Mouse (Mus musculus): Measurements from ENCODE around the gene Dand5. TPM values are rescaled to one million over a fixed set of nuclear protein-coding genes. Genes with fewer than 3 reads are reported as not detected.

Dand5 gene
- polyA plus RNA-seq, 1 experiment = 2.3 TPM

DNA sequence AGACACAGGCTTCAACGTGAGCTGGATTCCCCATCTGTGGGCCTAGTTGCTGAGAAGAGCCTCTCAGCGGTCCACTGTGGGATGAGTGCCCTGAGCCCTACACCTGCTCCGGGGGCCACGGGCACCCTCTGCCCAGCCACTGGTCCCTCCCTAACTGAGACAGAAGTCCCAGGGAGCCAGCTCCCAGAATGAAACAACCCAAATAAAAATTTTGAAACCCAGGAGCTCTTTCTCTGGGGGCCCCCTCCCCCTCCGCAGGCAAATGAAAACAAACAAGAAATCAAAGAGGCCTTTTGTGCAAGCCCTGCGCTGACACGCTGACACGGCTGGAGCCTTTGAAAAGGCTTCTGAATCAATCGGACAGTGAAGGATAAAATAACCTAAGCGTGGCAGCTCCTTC lies 57.0 kb downstream of the Dand5 start:
- H3K27ac ChIP-seq (ENCODE audit: insufficient read depth, low read length) = no peak overlapping the region
- peaks cover 12% of the 10 kb centered on the region; the same call in 1 of the 2 replicates for H3K4me1 ChIP-seq (ENCODE audit: control insufficient read depth, insufficient read depth, low read length)
- TF ChIP-seq POLR2A (IDR thresholded peaks at IDR 0.05; ENCODE audit: low read depth, low read length) = no peak
- no peak for TF ChIP-seq CTCF (IDR thresholded peaks at IDR 0.05; ENCODE audit: borderline replicate concordance, insufficient read depth, low read length)
- no peak overlapping the region for H3K4me3 ChIP-seq (ENCODE audit: insufficient read depth, low read length)

Other genes with a start within 250 kb of the Dand5 start
- gene Ier2, start 160.0 kb downstream of the Dand5 start, polyA plus RNA-seq (2011; ENCODE audit: insufficient read length, low read depth, missing spikeins) = 38.2 and 38.6 TPM in 2 replicates
- gene Trmt1, start 136.5 kb downstream of the Dand5 start, polyA plus RNA-seq (2011; ENCODE audit: insufficient read length, low read depth, missing spikeins) = 80.2 and 86.7 TPM in 2 replicates
- gene Nacc1, start 135.0 kb downstream of the Dand5 start, polyA plus RNA-seq (2011; ENCODE audit: insufficient read length, low read depth, missing spikeins) = 47.2 and 54.9 TPM in 2 replicates
- not detected in 2 replicates for gene Lyl1, start 121.4 kb downstream of the Dand5 start, polyA plus RNA-seq (2011; ENCODE audit: insufficient read length, low read depth, missing spikeins)
- gene G430095P16Rik, start 99.8 kb downstream of the Dand5 start, polyA plus RNA-seq (2011; ENCODE audit: insufficient read length, low read depth, missing spikeins) = 0.74 TPM in 1 of 2 replicates, not detected in the other
- gene Nfix, start 22.5 kb downstream of the Dand5 start, polyA plus RNA-seq (2011; ENCODE audit: insufficient read length, low read depth, missing spikeins) = 173 and 236 TPM in 2 replicates
- gene Gadd45gip1, start 8.7 kb upstream of the Dand5 start, polyA plus RNA-seq (2011; ENCODE audit: insufficient read length, low read depth, missing spikeins) = 11.7 and 12.6 TPM in 2 replicates
- gene Rad23a, start 17.8 kb upstream of the Dand5 start, polyA plus RNA-seq (2011; ENCODE audit: insufficient read length, low read depth, missing spikeins) = 57.6 and 61.7 TPM in 2 replicates
- gene Calr, start 24.1 kb upstream of the Dand5 start, polyA plus RNA-seq (2011; ENCODE audit: insufficient read length, low read depth, missing spikeins) = 1,122 and 1,201 TPM in 2 replicates
- 41.0 and 43.5 TPM in 2 replicates for gene Farsa, start 34.2 kb upstream of the Dand5 start, polyA plus RNA-seq (2011; ENCODE audit: insufficient read length, low read depth, missing spikeins)
- 8.7 and 18.9 TPM in 2 replicates for gene Syce2, start 49.3 kb upstream of the Dand5 start, polyA plus RNA-seq (2011; ENCODE audit: insufficient read length, low read depth, missing spikeins)
- gene Gcdh, start 71.1 kb upstream of the Dand5 start, polyA plus RNA-seq (2011; ENCODE audit: insufficient read length, low read depth, missing spikeins) = 18.6 and 23.5 TPM in 2 replicates
- gene Klf1, start 79.1 kb upstream of the Dand5 start, polyA plus RNA-seq (2011; ENCODE audit: insufficient read length, low read depth, missing spikeins) = not detected in 2 replicates
- gene Dnase2a, start 85.7 kb upstream of the Dand5 start, polyA plus RNA-seq (2011; ENCODE audit: insufficient read length, low read depth, missing spikeins) = 17.2 and 19.7 TPM in 2 replicates
- not detected in 2 replicates for gene Mast1, start 114.5 kb upstream of the Dand5 start, polyA plus RNA-seq (2011; ENCODE audit: insufficient read length, low read depth, missing spikeins)
- gene Rtbdn, start 124.2 kb upstream of the Dand5 start, polyA plus RNA-seq (2011; ENCODE audit: insufficient read length, low read depth, missing spikeins) = not detected in 2 replicates
- not detected in 2 replicates for gene Gm49661, start 146.6 kb upstream of the Dand5 start, polyA plus RNA-seq (2011; ENCODE audit: insufficient read length, low read depth, missing spikeins)
- gene Prdx2, start 146.8 kb upstream of the Dand5 start, polyA plus RNA-seq (2011; ENCODE audit: insufficient read length, low read depth, missing spikeins) = 244 and 312 TPM in 2 replicates
- gene Rnaseh2a, start 146.9 kb upstream of the Dand5 start, polyA plus RNA-seq (2011; ENCODE audit: insufficient read length, low read depth, missing spikeins) = 27.9 and 30.7 TPM in 2 replicates
- 35.0 and 42.0 TPM in 2 replicates for gene Junb, start 155.9 kb upstream of the Dand5 start, polyA plus RNA-seq (2011; ENCODE audit: insufficient read length, low read depth, missing spikeins)
- 7.9 and 8.1 TPM in 2 replicates for gene Hook2, start 167.8 kb upstream of the Dand5 start, polyA plus RNA-seq (2011; ENCODE audit: insufficient read length, low read depth, missing spikeins)
- gene Best2, start 191.7 kb upstream of the Dand5 start, polyA plus RNA-seq (2011; ENCODE audit: insufficient read length, low read depth, missing spikeins) = not detected in 2 replicates
- 71.1 and 73.2 TPM in 2 replicates for gene Asna1, start 202.5 kb upstream of the Dand5 start, polyA plus RNA-seq (2011; ENCODE audit: insufficient read length, low read depth, missing spikeins)
- 108 and 117 TPM in 2 replicates for gene Trir, start 204.0 kb upstream of the Dand5 start, polyA plus RNA-seq (2011; ENCODE audit: insufficient read length, low read depth, missing spikeins)
- 106 and 120 TPM in 2 replicates for gene Tnpo2, start 214.1 kb upstream of the Dand5 start, polyA plus RNA-seq (2011; ENCODE audit: insufficient read length, low read depth, missing spikeins)
- gene Fbxw9, start 237.2 kb upstream of the Dand5 start, polyA plus RNA-seq (2011; ENCODE audit: insufficient read length, low read depth, missing spikeins) = 28.8 TPM in 2 replicates
- gene Gm5741, start 245.2 kb upstream of the Dand5 start, polyA plus RNA-seq (2011; ENCODE audit: insufficient read length, low read depth, missing spikeins) = not detected in 2 replicates
- 36.1 and 36.7 TPM in 2 replicates for gene Dhps, start 248.9 kb upstream of the Dand5 start, polyA plus RNA-seq (2011; ENCODE audit: insufficient read length, low read depth, missing spikeins)